Mouse (Mus musculus) neural tube, embryonic 15.5 days (tissue): ENCODE measurements at regions not wholly inside any gene's neighbourhood (a gene's known extent, or its start where the extent isn't known, plus 50 kb on each side); places are given as distances from the start of the nearest gene placed in this dataset.

Source experiments
- ATAC-seq: fragments of 200-750 bp; cut with Nextera tagmentation; 2 replicates; pipeline ENCODE4 v1.8.0; 2017; ENCODE audit warnings: mild to moderate bottlenecking, moderate TSS enrichment, moderate library complexity; ENCODE audit not compliant: low FRiP score
- H3K27ac ChIP-seq: fragments of 300-500 bp; sonication (generic); replicated peaks from 2 replicates; pipeline ENCODE4 v1.5.1; 2015; ENCODE audit warnings: mild to moderate bottlenecking, inconsistent platforms
- H3K27me3 ChIP-seq: fragments of 300-500 bp; sonication (generic); replicated peaks from 2 replicates; pipeline ENCODE4 v1.6.1; 2015; ENCODE audit warnings: inconsistent platforms
- H3K36me3 ChIP-seq: fragments of 300-500 bp; sonication (generic); 2 replicates; pipeline ENCODE4 v1.6.1; 2015; ENCODE audit warnings: inconsistent platforms
- H3K4me1 ChIP-seq: fragments of 300-500 bp; sonication (generic); 2 replicates; pipeline ENCODE4 v1.6.1; 2015; ENCODE audit warnings: inconsistent platforms
- H3K4me2 ChIP-seq: fragments of 300-500 bp; sonication (generic); 2 replicates; pipeline ENCODE4 v1.6.1; 2015; ENCODE audit warnings: inconsistent platforms, mild to moderate bottlenecking, moderate library complexity
- H3K4me3 ChIP-seq: fragments of 300-500 bp; sonication (generic); replicated peaks from 2 replicates; pipeline ENCODE4 v1.5.1; 2015; ENCODE audit warnings: mild to moderate bottlenecking, inconsistent platforms
- H3K9ac ChIP-seq: fragments of 300-500 bp; sonication (generic); replicated peaks from 2 replicates; pipeline ENCODE4 v1.6.1; 2015; ENCODE audit warnings: mild to moderate bottlenecking, inconsistent platforms
- H3K9me3 ChIP-seq: fragments of 300-500 bp; sonication (generic); replicated peaks from 2 replicates; pipeline ENCODE4 v1.6.1; 2016; ENCODE audit warnings: inconsistent platforms
- whole genome bisulfite sequencing: fragments of 180-500 bp; shearing (Covaris S2); methylation state at CpG from one replicate; pipeline ENCODE4 v1.1.7; 2015; ENCODE audit warnings: mixed read lengths; 5-methylcytosine and 5-hydroxymethylcytosine counted together

DNA sequence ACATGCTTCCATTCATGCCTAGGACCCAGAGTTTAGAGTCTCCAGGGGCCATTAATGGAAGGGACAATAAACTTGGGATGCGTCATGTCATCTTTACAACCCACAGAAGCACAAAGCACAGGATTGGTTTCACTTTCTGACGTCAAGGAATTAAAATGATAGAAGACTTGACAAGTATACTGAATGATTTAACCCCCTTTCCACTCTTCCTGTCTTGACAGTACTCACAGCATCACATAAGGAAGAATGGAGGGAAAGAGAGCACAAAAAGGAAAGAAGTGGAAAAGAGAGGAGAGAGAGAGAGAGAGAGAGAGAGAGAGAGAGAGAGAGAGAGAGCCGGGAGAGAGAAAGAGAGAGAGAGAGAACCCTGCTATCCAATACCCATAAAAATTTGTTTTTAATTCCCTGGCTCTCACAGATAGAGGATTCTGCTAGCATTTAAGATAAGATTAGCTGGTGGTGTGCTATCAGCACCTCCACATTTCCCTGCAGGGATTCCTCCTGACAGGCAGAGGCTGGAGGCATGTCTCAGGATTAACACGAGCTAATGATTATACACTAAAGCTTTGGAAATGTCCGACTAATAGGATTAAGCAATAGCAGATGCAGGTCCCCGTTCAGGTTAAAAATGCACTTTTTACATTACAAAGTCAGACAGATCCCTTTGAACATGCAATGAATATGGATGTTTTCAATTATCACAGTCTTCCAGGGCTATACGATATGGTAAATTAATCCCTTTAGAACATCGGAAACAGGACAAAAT, 210.2 kb downstream of the Olfr1505 start:
- 15% methylated on average over 8 of the region's 8 CpGs for WGBS
- H3K4me1 ChIP-seq, result peaks cover 11% of the 10 kb centered on the region; the same call in 1 of the 2 replicates
- H3K9ac ChIP-seq, result no peak overlapping the region; the same call in 1 of the 2 replicates
- no peaks in the 10 kb centered on the region for H3K27me3 ChIP-seq
- no peak overlapping the region for H3K27ac ChIP-seq
- H3K4me3 ChIP-seq, result no peak overlapping the region
- H3K4me2 ChIP-seq, result peak overlapping the region; percentile 34
- no peak for ATAC-seq
- H3K9me3 ChIP-seq, result no peaks in the 10 kb centered on the region
- H3K36me3 ChIP-seq, result no peaks in the 10 kb centered on the region

DNA sequence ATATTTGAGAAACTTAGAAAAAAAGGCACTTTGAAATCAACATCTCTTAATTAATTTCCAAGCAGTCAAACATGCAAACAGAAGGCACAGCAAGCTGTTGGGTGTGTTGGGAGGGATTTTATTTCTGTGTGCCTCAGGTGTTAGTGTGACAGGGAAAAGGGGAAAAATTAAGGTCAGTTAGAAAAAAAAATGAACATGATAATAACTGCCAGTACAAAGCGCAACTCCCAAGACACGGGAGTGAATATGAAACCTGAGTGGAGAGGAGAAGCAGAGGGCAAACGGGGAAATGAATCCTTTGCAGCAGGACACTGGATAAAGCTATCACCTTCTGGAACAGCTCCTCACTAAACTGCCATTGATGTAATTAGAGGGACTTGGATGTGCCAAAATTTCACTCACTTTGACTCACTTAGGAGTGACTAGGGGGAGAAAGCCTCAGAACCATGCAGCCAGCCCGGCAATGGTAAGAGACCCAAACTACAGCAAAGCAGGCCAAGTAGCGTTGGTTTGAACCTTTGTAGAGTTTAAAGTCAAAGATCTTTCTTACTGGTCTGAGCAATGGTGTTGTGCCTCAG, 211.0 kb downstream of the Olfr1505 start:
- Histone ChIP-seq H3K9ac (no peak overlapping the region), H3K9me3 (no peaks in the 10 kb centered on the region), H3K4me3 (no peak overlapping the region), H3K36me3 (no peaks in the 10 kb centered on the region), H3K27ac (no peak overlapping the region), H3K4me1 (peaks cover 11% of the 10 kb centered on the region; the same call in 1 of the 2 replicates), H3K27me3 (no peaks in the 10 kb centered on the region), H3K4me2 (0 out of 2 replicates have a peak overlapping the region, but pooled peaks have one; percentile 34)
- no peak for ATAC-seq
- WGBS, result 45% methylated on average over 5 of the region's 5 CpGs

DNA sequence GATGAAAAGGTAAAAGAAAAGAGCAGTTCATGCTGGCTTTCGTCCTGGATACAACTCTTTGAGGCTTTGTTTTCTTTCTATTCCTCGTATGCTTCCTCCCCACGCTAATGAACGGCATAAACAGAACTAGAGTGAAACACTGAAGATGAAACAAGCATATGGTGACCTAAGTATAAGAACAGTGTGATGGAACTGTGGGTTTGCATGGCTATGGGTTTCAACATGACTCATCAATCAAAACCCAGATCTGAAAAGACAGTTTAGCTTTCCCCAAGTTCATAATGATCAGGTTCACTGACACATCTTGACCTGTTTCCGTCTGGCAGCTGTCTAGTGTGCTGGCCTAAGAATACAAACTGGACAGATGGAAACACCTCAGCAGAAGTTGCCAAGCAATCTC, 211.7 kb downstream of the Olfr1505 start:
- Histone ChIP-seq H3K36me3 (no peaks in the 10 kb centered on the region), H3K9ac (no peak overlapping the region), H3K4me1 (peaks cover 11% of the 10 kb centered on the region; the same call in 1 of the 2 replicates), H3K4me2 (no peak overlapping the region), H3K9me3 (no peaks in the 10 kb centered on the region), H3K27me3 (no peaks in the 10 kb centered on the region), H3K27ac (no peak overlapping the region), H3K4me3 (no peak overlapping the region)
- WGBS, result 83% methylated on average over 5 of the region's 5 CpGs
- no peak for ATAC-seq

DNA sequence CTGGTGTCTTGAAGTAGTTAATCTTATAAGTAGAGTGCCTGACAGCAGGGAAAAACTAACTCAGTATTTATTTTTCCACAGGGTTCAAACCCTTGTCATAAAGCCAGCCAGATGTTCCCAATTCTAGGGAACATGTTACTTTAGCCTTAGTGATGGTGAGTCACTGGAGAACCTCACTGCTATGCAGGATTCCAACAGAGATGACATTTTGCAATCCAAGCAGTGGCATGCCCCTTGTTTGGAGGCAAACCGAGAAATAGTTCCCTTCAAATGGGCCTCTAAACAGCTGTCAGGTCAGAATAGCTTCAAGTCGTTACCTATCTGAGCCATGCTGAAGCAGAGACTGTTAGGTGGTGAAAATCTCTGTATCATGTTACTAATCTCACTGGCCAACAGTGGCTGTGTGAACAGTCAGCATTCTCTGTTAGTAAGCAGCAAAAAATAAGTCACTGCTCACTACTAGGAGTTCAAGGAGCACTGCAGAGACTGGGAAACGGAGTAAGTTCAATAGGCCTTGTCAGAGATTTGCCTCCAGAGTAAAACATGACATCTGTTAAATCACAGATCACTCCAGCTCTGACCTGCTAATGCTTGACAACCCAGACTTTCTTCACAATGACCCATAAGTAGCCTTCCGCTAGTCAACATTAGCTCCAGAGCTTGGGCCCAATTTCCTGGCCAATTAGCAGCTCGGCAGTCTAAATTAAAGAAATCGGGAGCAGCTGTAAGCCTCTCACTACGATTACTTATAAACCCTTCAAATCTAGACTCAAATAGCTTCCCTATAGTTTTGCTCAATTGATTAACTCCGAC, 215.3 kb downstream of the Olfr1505 start:
- Histone ChIP-seq H3K27ac (no peak overlapping the region), H3K4me1 (peaks cover 7% of the 10 kb centered on the region; the same call in 1 of the 2 replicates), H3K4me2 (no peak overlapping the region), H3K9me3 (no peaks in the 10 kb centered on the region), H3K36me3 (no peaks in the 10 kb centered on the region), H3K4me3 (no peak overlapping the region), H3K9ac (no peak overlapping the region), H3K27me3 (no peaks in the 10 kb centered on the region)
- WGBS, result 65% methylated on average over 8 of the region's 8 CpGs
- ATAC-seq, result no peak

DNA sequence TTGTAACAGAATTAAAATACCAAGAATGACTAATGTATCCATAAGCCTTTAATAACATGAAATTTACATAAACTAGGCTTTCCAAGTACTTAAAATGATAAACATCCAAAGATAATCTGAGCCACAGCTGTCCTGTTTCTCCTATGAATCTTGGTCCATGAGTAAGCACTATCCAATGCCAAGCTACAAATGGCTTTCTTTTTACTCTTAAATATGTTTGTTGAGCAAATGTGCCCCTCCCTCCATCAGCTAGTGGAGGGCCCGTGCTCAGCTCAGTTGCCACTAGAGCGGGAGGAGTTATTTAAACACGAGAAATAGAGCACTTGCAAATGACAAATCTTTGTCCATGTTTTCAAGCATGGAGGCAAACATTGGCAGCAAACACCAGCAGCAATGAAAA, 247.9 kb downstream of the Olfr1505 start:
- H3K9ac ChIP-seq, result no peak overlapping the region
- H3K9me3 ChIP-seq, result no peaks in the 10 kb centered on the region
- 54% methylated on average over 3 of the region's 3 CpGs for WGBS
- H3K27ac ChIP-seq, result no peak overlapping the region
- no peaks in the 10 kb centered on the region for H3K27me3 ChIP-seq
- H3K4me1 ChIP-seq, result no peaks in the 10 kb centered on the region
- H3K36me3 ChIP-seq, result no peaks in the 10 kb centered on the region
- H3K4me3 ChIP-seq, result no peak overlapping the region
- ATAC-seq, result no peak
- H3K4me2 ChIP-seq, result no peak overlapping the region

DNA sequence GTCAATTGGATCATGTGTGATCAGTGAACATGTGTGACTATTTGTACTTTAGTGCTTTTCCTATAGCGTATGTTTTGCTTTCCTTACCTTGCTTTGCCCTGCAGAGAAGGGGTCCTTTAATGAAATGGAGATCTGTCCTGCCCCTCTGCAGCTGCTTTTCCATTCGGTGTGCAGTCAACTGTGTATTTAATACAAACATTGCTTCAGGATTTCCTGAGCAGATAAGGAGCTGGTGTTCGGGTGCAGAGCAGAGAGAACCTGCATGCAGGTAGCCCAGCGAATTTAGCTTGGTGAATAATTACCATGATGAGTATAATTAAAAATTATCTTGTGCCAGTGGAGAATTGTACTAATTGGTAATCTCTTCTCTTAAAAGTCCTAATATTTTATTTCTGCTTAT, 249.4 kb downstream of the Olfr1505 start:
- Histone ChIP-seq H3K36me3 (no peaks in the 10 kb centered on the region), H3K9ac (no peak overlapping the region), H3K27ac (no peak overlapping the region), H3K4me1 (no peaks in the 10 kb centered on the region), H3K4me3 (no peak overlapping the region), H3K4me2 (no peak overlapping the region), H3K27me3 (no peaks in the 10 kb centered on the region), H3K9me3 (no peaks in the 10 kb centered on the region)
- peak; percentile 50; the same call in 1 of the 2 replicates for ATAC-seq
- WGBS, result 55% methylated on average over 4 of the region's 4 CpGs

DNA sequence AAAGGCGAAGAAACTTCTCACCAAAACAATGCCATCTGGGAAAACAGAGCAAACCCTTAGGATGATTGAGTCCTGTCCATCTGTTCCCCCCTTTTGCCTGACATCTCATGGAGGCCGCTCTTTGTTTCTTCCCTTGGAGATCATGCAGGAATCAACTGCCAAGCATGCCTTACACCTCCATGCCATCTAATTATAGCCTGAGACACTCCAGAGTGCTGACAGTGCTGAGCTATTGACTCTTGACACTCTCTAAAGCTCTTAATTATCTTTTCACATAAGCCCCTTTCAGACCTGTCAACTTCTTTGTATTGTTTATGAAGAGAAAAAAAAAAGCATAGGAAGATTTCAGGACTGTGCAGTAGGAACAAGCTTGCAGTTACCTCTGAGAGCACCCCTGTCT, 252.4 kb downstream of the Olfr1505 start:
- H3K9me3 ChIP-seq, result no peaks in the 10 kb centered on the region
- no peak for ATAC-seq
- H3K27ac ChIP-seq, result no peak overlapping the region
- H3K4me1 ChIP-seq, result no peaks in the 10 kb centered on the region
- no peak overlapping the region for H3K9ac ChIP-seq
- no peak overlapping the region for H3K4me3 ChIP-seq
- no peaks in the 10 kb centered on the region for H3K27me3 ChIP-seq
- no peak overlapping the region for H3K4me2 ChIP-seq
- 82% methylated on average over 2 of the region's 2 CpGs for WGBS
- H3K36me3 ChIP-seq, result no peaks in the 10 kb centered on the region

DNA sequence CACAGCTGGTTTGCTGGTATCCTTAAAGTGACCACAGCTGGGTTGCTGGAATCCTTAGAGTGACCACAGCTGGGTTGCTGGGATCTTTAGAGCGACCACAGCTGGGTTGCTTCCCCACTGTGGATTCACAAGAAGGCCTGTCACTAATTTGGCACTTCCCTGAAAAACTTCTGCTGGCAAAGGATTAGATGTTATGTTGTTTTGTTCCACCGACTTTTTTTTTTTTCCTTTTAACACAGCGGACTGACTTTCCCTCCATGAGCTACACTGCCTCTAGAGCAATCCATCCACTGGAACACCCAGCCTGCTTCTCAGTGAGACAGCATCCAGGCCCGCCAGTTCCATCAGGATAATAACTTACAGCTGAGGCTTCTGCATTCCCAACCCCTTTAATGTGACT, 266.9 kb downstream of the Olfr1505 start:
- no peaks in the 10 kb centered on the region for H3K9me3 ChIP-seq
- H3K4me3 ChIP-seq, result no peak overlapping the region
- ATAC-seq, result no peak
- H3K4me2 ChIP-seq, result no peak overlapping the region
- no peak overlapping the region for H3K27ac ChIP-seq
- no peaks in the 10 kb centered on the region for H3K27me3 ChIP-seq
- H3K4me1 ChIP-seq, result no peaks in the 10 kb centered on the region
- H3K36me3 ChIP-seq, result no peaks in the 10 kb centered on the region
- no peak overlapping the region for H3K9ac ChIP-seq
- WGBS, result 37% methylated on average over 4 of the region's 4 CpGs

DNA sequence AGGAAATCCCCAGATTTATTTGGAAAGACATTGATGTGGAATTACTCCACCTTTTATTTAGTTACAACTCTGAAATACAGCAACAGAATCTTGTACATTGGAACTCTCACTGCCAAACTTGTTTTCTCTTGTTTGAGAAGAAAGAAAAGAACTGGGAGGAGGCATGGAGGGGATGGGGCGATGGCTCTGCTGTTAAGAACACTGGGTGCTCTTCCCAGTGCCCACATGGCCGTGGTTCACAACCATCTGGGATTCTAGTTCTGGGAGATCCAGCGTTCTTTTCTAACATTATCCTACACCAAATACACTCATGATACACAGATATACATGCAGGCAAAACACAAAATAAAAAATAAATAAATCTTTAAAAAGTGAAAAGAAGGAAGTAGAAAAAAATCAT, 267.6 kb downstream of the Olfr1505 start:
- no peak for ATAC-seq
- no peak overlapping the region for H3K27ac ChIP-seq
- H3K4me1 ChIP-seq, result no peaks in the 10 kb centered on the region
- H3K9ac ChIP-seq, result no peak overlapping the region
- H3K4me2 ChIP-seq, result no peak overlapping the region
- WGBS, result 84% methylated on average over 3 of the region's 3 CpGs
- no peaks in the 10 kb centered on the region for H3K27me3 ChIP-seq
- H3K36me3 ChIP-seq, result no peaks in the 10 kb centered on the region
- H3K4me3 ChIP-seq, result no peak overlapping the region
- H3K9me3 ChIP-seq, result no peaks in the 10 kb centered on the region

DNA sequence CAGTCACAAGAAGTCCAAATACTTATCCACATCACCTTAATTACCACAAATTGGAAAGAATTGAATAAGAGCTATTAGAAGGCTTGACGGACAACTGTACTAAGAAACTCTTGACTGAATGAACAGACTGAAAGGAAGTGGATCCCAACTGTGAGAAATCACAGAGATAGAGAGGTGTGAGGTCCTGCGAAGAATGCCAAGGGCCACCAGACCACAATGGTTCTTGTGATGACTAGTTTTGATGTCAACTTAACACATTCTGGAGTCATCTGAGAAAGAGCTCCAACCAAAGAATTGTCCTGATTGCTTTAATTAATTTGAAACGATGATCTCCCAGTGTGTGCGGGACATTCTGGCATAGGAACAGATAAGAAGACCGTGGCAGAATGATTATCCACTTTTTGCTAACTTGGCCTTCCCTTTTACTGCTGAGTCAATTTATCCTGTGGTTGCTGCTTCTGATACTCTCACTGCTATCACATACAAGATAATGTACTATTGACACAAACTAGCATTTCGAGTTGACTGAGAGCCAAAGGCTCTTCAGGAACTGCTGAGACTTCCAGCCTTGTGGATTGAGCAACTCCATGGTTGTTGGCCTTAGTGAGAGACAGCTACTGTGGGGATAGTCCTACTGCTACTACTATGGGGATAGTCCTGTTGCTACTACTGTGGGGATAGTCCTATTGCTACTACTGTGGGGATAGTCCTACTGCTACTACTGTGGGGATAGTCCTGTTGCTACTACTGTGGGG, 268.5 kb downstream of the Olfr1505 start:
- no peaks in the 10 kb centered on the region for H3K27me3 ChIP-seq
- H3K4me3 ChIP-seq, result no peak overlapping the region
- H3K9me3 ChIP-seq, result no peaks in the 10 kb centered on the region
- H3K36me3 ChIP-seq, result no peaks in the 10 kb centered on the region
- no peak overlapping the region for H3K27ac ChIP-seq
- no peak overlapping the region for H3K9ac ChIP-seq
- ATAC-seq, result no peak
- H3K4me2 ChIP-seq, result no peak overlapping the region
- WGBS, result 87% methylated on average over 6 of the region's 6 CpGs
- H3K4me1 ChIP-seq, result no peaks in the 10 kb centered on the region

DNA sequence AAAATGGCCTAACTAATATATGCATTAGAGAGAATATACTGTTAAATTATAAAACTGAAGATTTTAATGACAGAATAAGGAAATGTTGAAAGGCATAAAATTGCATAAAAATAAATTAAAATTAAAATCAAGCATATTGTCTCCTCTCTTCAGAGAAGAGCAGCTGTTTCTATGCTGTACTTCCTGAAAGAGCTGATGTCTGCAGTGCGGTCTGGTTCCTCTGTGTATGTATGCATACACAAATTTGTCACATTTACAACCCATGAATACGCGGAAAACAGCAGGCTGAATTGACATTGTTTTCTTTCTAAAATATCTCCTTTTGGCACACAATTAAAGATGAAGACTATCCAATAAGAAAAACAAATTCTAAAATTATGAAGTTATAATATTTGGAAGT, 278.5 kb downstream of the Olfr1505 start:
- H3K27me3 ChIP-seq, result no peaks in the 10 kb centered on the region
- H3K4me1 ChIP-seq, result no peaks in the 10 kb centered on the region
- H3K4me2 ChIP-seq, result no peak overlapping the region
- H3K9me3 ChIP-seq, result no peaks in the 10 kb centered on the region
- no peak overlapping the region for H3K9ac ChIP-seq
- no peak for ATAC-seq
- H3K27ac ChIP-seq, result no peak overlapping the region
- WGBS, result 80% methylated on average over 3 of the region's 3 CpGs
- no peaks in the 10 kb centered on the region for H3K36me3 ChIP-seq
- H3K4me3 ChIP-seq, result no peak overlapping the region
